Mouse (Mus musculus): Measurements from ENCODE around the gene Zdhhc6.

- TF ChIP-seq CTCF (conservative IDR thresholded peaks at IDR 0.05; ENCODE audit: insufficient read depth, insufficient read length, low read depth, low read length) (no peak), POLR2A (IDR thresholded peaks at IDR 0.05; ENCODE audit: low read depth, low read length) (no peak)
These were observed 44.4 kb downstream of the Zdhhc6 start for GRCm38 (mm10) chr19:55271448-55271847.

Measured in kidney, adult 2 months (tissue).